Mouse (Mus musculus) liver, postnatal 0 days (tissue): ENCODE results near the gene Rtn4ip1.

ENCODE experiments used
- CTCF ChIP-seq: sonication (generic); IDR thresholded peaks from 2 replicates; pipeline ENCODE4 v1.5.1; 2016; ENCODE audit warnings: antibody characterized with exemption, low read depth
- EP300 ChIP-seq: IDR thresholded peaks from 2 replicates; pipeline ENCODE4 v1.6.1; 2016; ENCODE audit warnings: antibody characterized with exemption, low read depth, mild to moderate bottlenecking

DNA sequence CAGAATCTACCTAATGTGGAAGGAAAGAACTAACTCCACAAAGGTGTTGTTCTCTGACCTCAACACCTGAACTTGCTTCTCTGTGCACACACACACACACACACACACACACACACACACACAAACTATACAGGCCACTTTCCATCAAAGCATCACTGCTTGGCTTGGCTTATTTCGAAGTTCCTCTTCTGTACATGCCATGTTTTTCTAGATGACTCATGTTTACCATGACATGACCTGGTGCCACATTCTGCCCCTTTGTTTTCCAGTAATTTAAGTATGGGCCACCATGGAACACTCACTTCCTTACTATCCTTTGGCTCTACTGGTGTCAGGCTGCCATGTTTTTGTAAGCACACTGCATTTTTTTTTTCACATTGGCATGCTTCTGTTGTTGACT is 30.1 kb upstream of the Rtn4ip1 start:
- TF ChIP-seq EP300 (no peak), CTCF (no peak)
